Mouse (Mus musculus) common myeloid progenitor, adult 5-6 weeks (primary cell): Measurements from ENCODE around the gene Tmod1. TPM values are rescaled to one million over a fixed set of nuclear protein-coding genes. Genes with fewer than 3 reads are reported as not detected.

Experiments
- ATAC-seq: replicated peaks from 2 replicates; pipeline ENCODE4 v1.8.0; 2016; ENCODE audit warnings: low read depth, mild to moderate bottlenecking, moderate TSS enrichment, inconsistent platforms; ENCODE audit not compliant: poor library complexity, severe bottlenecking
- total RNA-seq: library from RNA; stranded (forward); fragments of 200-1000, 187-1606 nt; gene quantifications from 2 replicates; pipeline ENCODE4 v1.2.3, GENCODE M21; 2017

Gene Tmod1
- 0.37 and 2.3 TPM in 2 replicates for total RNA-seq

GRCm38 (mm10) chr4:46038892-46039751 lies at the start of gene Tmod1:
Tmod1 (plus strand) TSS chr4:46038935.
- ATAC-seq: peak; percentile 48

- ATAC-seq: no peak
Measured at GRCm38 (mm10) chr4:45990427-45991135, 48.2 kb upstream of the Tmod1 start.

GRCm38 (mm10) chr4:45998536-45998935 lies 40.2 kb upstream of the Tmod1 start:
- no peak for ATAC-seq

- peak; percentile 94 for ATAC-seq
Measured at GRCm38 (mm10) chr4:46008142-46008793, 30.5 kb upstream of the Tmod1 start.

GRCm38 (mm10) chr4:46011698-46012097 lies 27.0 kb upstream of the Tmod1 start:
- ATAC-seq: no peak

- 0 out of 2 replicates have a peak, but pooled peaks have one; percentile 22 for ATAC-seq
Measured at GRCm38 (mm10) chr4:46015605-46016004, 23.1 kb upstream of the Tmod1 start.

- ATAC-seq: peak; percentile 66
Measured at GRCm38 (mm10) chr4:46023021-46023481, 15.7 kb upstream of the Tmod1 start.

GRCm38 (mm10) chr4:46025893-46026292 lies 12.8 kb upstream of the Tmod1 start:
- ATAC-seq: no peak

- ATAC-seq: no peak
Measured at GRCm38 (mm10) chr4:46028224-46028623, 10.5 kb upstream of the Tmod1 start.

- no peak for ATAC-seq
Measured at GRCm38 (mm10) chr4:46028781-46029180, 10.0 kb upstream of the Tmod1 start.

GRCm38 (mm10) chr4:46029552-46029951 lies 9.2 kb upstream of the Tmod1 start:
- 0 out of 2 replicates have a peak, but pooled peaks have one; percentile 42 for ATAC-seq

- peak; percentile 27; the same call in 1 of the 2 replicates for ATAC-seq
Measured at GRCm38 (mm10) chr4:46032448-46032847, 6.3 kb upstream of the Tmod1 start.

GRCm38 (mm10) chr4:46033197-46033596 lies 5.5 kb upstream of the Tmod1 start:
- ATAC-seq: no peak

- no peak for ATAC-seq
Measured at GRCm38 (mm10) chr4:46038591-46038891, 194 bp upstream of the Tmod1 start.

- ATAC-seq: no peak
Measured at GRCm38 (mm10) chr4:46039899-46040298, 1.2 kb downstream of the Tmod1 start.

GRCm38 (mm10) chr4:46040594-46041192 lies 2.0 kb downstream of the Tmod1 start:
- ATAC-seq: peak; percentile 82

GRCm38 (mm10) chr4:46041761-46042504 lies 3.2 kb downstream of the Tmod1 start:
- no peak for ATAC-seq

GRCm38 (mm10) chr4:46042505-46042850 lies 3.7 kb downstream of the Tmod1 start:
- no peak for ATAC-seq

GRCm38 (mm10) chr4:46043361-46043760 lies 4.6 kb downstream of the Tmod1 start:
- no peak for ATAC-seq

- ATAC-seq: no peak
Measured at GRCm38 (mm10) chr4:46047971-46048370, 9.2 kb downstream of the Tmod1 start.
